Mouse (Mus musculus): ENCODE measurements around the gene Aff1.

The Aff1 gene

GRCm38 (mm10) chr5:103772252-103772651, 80.1 kb downstream of the Aff1 start:
- DNase-seq (ENCODE audit: low spot score in 2 of 2), result no peak

GRCm38 (mm10) chr5:103773100-103773552, 81.0 kb downstream of the Aff1 start:
- no peak for DNase-seq (ENCODE audit: low spot score in 2 of 2)

GRCm38 (mm10) chr5:103774703-103775333, 82.6 kb downstream of the Aff1 start:
- no peak for DNase-seq (ENCODE audit: low spot score in 2 of 2)

- no peak for DNase-seq (ENCODE audit: low spot score in 2 of 2)
Measured at GRCm38 (mm10) chr5:103775429-103775828, 83.3 kb downstream of the Aff1 start.

GRCm38 (mm10) chr5:103776842-103777241, 84.7 kb downstream of the Aff1 start:
- no peak for DNase-seq (ENCODE audit: low spot score in 2 of 2)

- DNase-seq (ENCODE audit: low spot score in 2 of 2), result no peak
Measured at GRCm38 (mm10) chr5:103777446-103777845, 85.3 kb downstream of the Aff1 start.

GRCm38 (mm10) chr5:103778314-103779117, 86.3 kb downstream of the Aff1 start:
- DNase-seq (ENCODE audit: low spot score in 2 of 2), result peak in 1 of 2 experiments; percentile 42

GRCm38 (mm10) chr5:103779836-103780235, 87.7 kb downstream of the Aff1 start:
- no peak for DNase-seq (ENCODE audit: low spot score in 2 of 2)

- DNase-seq (ENCODE audit: low spot score in 2 of 2), result no peak
Measured at GRCm38 (mm10) chr5:103780266-103780665, 88.1 kb downstream of the Aff1 start.

GRCm38 (mm10) chr5:103780836-103781235, 88.7 kb downstream of the Aff1 start:
- no peak for DNase-seq (ENCODE audit: low spot score in 2 of 2)

- no peak for DNase-seq (ENCODE audit: low spot score in 2 of 2)
Measured at GRCm38 (mm10) chr5:103783086-103783668, 91.0 kb downstream of the Aff1 start.

GRCm38 (mm10) chr5:103786096-103786495, 93.9 kb downstream of the Aff1 start:
- DNase-seq (ENCODE audit: low spot score in 2 of 2), result no peak

- DNase-seq (ENCODE audit: low spot score in 2 of 2), result no peak
Measured at GRCm38 (mm10) chr5:103788476-103788875, 96.3 kb downstream of the Aff1 start.

GRCm38 (mm10) chr5:103788976-103789375, 96.8 kb downstream of the Aff1 start:
- no peak for DNase-seq (ENCODE audit: low spot score in 2 of 2)

- DNase-seq (ENCODE audit: low spot score in 2 of 2), result peak; percentile 47 to 60
Measured at GRCm38 (mm10) chr5:103789619-103790116, 97.5 kb downstream of the Aff1 start.

GRCm38 (mm10) chr5:103791741-103792140, 99.6 kb downstream of the Aff1 start:
- no peak for DNase-seq (ENCODE audit: low spot score in 2 of 2)

- no peak for DNase-seq (ENCODE audit: low spot score in 2 of 2)
Measured at GRCm38 (mm10) chr5:103795121-103795520, 102.9 kb downstream of the Aff1 start.

GRCm38 (mm10) chr5:103796035-103796434, 103.9 kb downstream of the Aff1 start:
- no peak for DNase-seq (ENCODE audit: low spot score in 2 of 2)

GRCm38 (mm10) chr5:103797774-103798173, 105.6 kb downstream of the Aff1 start:
- no peak for DNase-seq (ENCODE audit: low spot score in 2 of 2)

- DNase-seq (ENCODE audit: low spot score in 2 of 2), result no peak
Measured at GRCm38 (mm10) chr5:103799438-103799837, 107.3 kb downstream of the Aff1 start.

- no peak for DNase-seq (ENCODE audit: low spot score in 2 of 2)
Measured at GRCm38 (mm10) chr5:103800009-103800408, 107.8 kb downstream of the Aff1 start.

- DNase-seq (ENCODE audit: low spot score in 2 of 2), result no peak
Measured at GRCm38 (mm10) chr5:103803386-103803785, 111.2 kb downstream of the Aff1 start.
